Mouse (Mus musculus): ENCODE measurements at regions not wholly inside any gene's neighbourhood (a gene's known extent, or its start where the extent isn't known, plus 50 kb on each side); places are given as distances from the start of the nearest gene placed in this dataset.

DNA sequence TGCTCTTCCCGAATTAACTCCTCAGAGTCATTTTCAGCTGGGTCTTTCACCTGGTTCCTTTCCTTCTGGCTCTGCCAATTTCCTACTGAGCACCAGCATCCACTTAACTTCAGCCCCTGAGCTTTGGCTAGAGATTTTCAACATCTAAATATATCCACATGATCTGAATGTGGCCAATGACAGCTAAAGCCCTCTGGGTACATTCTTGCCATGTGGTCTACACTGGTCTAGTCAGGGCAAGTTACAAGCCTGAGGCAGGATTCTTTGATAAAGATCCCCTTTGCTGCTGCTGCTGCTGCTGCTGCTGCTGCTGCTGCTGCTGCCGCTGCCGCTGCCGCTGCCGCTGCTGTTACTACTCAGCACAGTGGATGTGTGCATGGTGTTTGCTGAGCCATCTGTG is 109.3 kb upstream of the Pabpc6 start:
- ATAC-seq (replicated peaks; ENCODE audit: low FRiP score, low read depth) (no peak), DNase-seq (ENCODE audit: low spot score) (no peak)
- no peak for TF ChIP-seq CTCF (IDR thresholded peaks at IDR 0.05; ENCODE audit: low read depth)
- Histone ChIP-seq H3K27me3 (ENCODE audit: insufficient read depth, low read length) (no peaks in the 10 kb centered on the region), H3K27ac (no peak overlapping the region), H3K9ac (ENCODE audit: low read depth, low read length) (no peak overlapping the region), H3K4me3 (replicated peaks; ENCODE audit: low read depth, low read length) (no peak overlapping the region), H3K4me2 (ENCODE audit: low read length) (no peak overlapping the region), H3K9me3 (replicated peaks; ENCODE audit: low read length) (no peaks in the 10 kb centered on the region), H3K36me3 (ENCODE audit: insufficient read depth, low read length) (no peaks in the 10 kb centered on the region), H3K4me1 (replicated peaks; ENCODE audit: insufficient read depth, low read length) (no peaks in the 10 kb centered on the region)
- 83% methylated on average over 5 of the region's 5 CpGs for WGBS

DNA sequence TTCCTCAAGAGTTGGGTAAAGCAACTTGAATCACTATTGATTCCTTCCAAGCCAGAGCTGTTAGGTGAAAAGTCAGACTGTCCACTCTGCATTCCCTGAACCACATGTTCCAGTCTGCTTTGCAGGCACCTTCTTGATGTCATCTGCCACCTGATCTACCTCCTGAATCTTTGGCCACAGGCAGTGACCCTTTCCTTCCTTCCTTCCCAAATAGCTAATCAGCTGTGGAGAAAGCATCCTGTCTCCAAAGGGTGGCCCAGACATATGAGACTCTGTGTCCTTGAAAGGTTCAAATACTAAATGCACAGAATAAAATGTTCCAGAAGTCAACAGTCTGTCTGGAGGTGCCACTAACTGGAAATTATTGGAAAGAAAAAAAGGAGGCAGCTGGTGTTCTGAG is 107.6 kb upstream of the Pabpc6 start:
- no peak overlapping the region for H3K27ac ChIP-seq
- H3K9me3 ChIP-seq (replicated peaks; ENCODE audit: low read length): no peaks in the 10 kb centered on the region
- H3K4me2 ChIP-seq (ENCODE audit: low read length): no peak overlapping the region
- no peak overlapping the region for H3K4me3 ChIP-seq (replicated peaks; ENCODE audit: low read depth, low read length)
- no peaks in the 10 kb centered on the region for H3K27me3 ChIP-seq (ENCODE audit: insufficient read depth, low read length)
- no peak for TF ChIP-seq CTCF (IDR thresholded peaks at IDR 0.05; ENCODE audit: low read depth)
- ATAC-seq (replicated peaks; ENCODE audit: low FRiP score, low read depth): no peak
- DNase-seq (ENCODE audit: low spot score): peak; percentile 18
- no peak overlapping the region for H3K9ac ChIP-seq (ENCODE audit: low read depth, low read length)
- H3K36me3 ChIP-seq (ENCODE audit: insufficient read depth, low read length): no peaks in the 10 kb centered on the region
- H3K4me1 ChIP-seq (replicated peaks; ENCODE audit: insufficient read depth, low read length): no peaks in the 10 kb centered on the region

DNA sequence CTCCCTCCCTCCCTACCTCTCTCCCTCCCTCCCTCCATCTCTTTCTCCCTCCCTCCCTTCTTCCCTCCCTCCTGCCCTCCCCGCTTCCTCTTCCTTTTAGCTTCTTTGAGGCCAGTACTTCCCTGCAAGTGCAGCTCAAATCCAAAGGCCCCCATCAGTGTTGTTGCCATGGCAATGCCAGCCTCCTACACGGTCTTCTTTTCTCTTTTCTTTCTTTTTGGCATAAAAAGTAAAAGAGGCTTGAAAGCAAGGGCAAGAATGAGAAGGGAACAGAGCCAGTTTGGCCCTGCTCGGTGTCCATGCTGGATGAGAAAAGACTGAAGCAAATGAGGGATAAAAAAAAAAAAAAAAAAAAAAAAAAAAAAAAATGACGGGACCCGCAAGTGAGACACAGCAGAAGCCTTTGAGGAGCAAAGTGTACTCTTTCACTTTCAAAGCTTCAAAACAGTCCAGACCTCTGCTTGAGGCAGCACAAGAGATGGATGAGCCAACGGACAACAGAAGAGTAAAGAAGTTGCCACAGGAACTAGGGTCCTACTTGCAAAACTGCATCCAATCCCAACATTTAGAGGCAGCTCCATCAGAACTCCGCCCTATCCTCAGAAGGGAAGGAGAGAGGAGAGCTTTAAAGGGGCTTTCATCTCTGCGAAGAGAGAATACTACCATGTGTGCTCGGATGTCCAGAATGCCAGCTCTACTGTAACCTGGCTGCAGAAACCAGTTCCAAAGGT is 106.9 kb upstream of the Pabpc6 start:
- 64% methylated on average over 8 of the region's 9 CpGs for WGBS
- Histone ChIP-seq H3K4me2 (ENCODE audit: low read length) (no peak overlapping the region), H3K9ac (ENCODE audit: low read depth, low read length) (no peak overlapping the region), H3K9me3 (replicated peaks; ENCODE audit: low read length) (no peaks in the 10 kb centered on the region), H3K36me3 (ENCODE audit: insufficient read depth, low read length) (no peaks in the 10 kb centered on the region), H3K4me3 (replicated peaks; ENCODE audit: low read depth, low read length) (no peak overlapping the region), H3K27me3 (ENCODE audit: insufficient read depth, low read length) (no peaks in the 10 kb centered on the region), H3K4me1 (replicated peaks; ENCODE audit: insufficient read depth, low read length) (no peaks in the 10 kb centered on the region), H3K27ac (no peak overlapping the region)
- TF ChIP-seq CTCF (IDR thresholded peaks at IDR 0.05; ENCODE audit: low read depth): no peak
- DNase-seq (ENCODE audit: low spot score): no peak
- ATAC-seq (replicated peaks; ENCODE audit: low FRiP score, low read depth): no peak

DNA sequence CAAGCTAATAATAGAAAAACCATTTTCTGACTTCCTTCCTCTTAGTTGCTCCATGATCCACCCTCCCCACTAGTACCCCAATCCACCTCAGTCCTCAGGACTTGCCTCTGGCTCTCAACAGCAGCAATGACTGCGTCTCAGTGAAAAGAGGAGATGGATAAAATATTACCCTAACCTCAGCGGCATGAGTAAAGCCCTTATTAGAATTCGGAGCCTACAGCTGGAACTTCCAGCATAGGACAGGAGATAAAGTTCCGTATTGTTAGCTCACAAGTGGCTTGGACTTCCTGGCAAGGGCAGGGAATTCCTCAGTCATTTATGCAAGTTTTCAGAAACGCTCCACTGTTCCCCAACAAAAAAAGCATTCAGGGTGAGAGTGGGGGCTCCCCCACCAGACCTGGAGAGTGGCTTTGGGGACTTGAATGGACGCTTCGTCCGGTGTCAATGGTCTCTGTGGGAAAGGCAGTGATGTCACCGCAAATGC is 106.2 kb upstream of the Pabpc6 start:
- Histone ChIP-seq H3K36me3 (ENCODE audit: insufficient read depth, low read length) (no peaks in the 10 kb centered on the region), H3K27me3 (ENCODE audit: insufficient read depth, low read length) (no peaks in the 10 kb centered on the region), H3K4me2 (ENCODE audit: low read length) (no peak overlapping the region), H3K9me3 (replicated peaks; ENCODE audit: low read length) (no peaks in the 10 kb centered on the region), H3K27ac (peak overlapping the region; percentile 70), H3K4me1 (replicated peaks; ENCODE audit: insufficient read depth, low read length) (no peaks in the 10 kb centered on the region), H3K9ac (ENCODE audit: low read depth, low read length) (no peak overlapping the region), H3K4me3 (replicated peaks; ENCODE audit: low read depth, low read length) (no peak overlapping the region)
- ATAC-seq (replicated peaks; ENCODE audit: low FRiP score, low read depth) (no peak), DNase-seq (ENCODE audit: low spot score) (peak; percentile 24)
- WGBS: 48% methylated on average over 9 of the region's 9 CpGs
- TF ChIP-seq CTCF (IDR thresholded peaks at IDR 0.05; ENCODE audit: low read depth): no peak

DNA sequence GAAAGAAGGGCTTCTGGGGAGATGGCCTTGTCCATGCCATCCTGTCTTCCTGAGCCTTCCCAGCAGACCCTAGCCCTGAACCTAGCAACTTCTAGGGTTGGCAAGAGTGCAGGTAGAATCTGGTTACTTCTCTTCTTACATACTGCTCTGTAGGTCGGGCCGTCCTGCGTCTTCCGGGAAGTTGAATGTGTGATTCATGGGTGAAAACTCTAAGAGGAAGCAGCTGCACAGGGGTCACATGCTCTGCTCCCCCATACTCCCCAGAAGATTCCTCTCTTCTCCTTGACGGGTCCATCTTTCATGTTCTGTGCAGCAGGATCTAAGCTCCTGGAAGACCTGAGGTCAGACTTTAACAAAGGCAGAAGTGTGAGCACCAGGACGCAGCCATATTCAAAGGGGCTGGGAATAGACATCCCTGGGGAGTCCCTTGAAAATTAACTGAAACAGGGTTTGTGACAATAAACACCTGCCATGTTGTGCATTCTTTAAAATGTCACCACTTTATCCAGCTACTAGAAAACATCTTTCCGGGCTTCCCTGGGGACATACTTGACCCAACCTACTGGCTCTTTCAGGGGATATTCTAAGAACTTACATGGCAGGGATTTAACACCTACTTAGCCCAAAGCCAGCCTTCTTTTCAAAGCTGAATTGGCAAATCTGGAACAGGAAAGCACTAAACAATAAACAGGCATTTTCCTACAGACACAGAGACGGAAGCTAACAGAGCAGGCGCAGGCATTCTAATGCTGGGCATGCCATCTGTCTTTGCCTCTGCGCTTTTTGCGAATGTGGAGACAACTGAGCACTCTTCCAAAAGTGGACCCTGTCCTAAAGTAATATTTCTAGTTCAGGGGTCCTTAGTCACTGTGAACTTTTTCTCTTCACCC is 105.5 kb upstream of the Pabpc6 start:
- Histone ChIP-seq H3K9me3 (replicated peaks; ENCODE audit: low read length) (no peaks in the 10 kb centered on the region), H3K4me1 (replicated peaks; ENCODE audit: insufficient read depth, low read length) (no peaks in the 10 kb centered on the region), H3K27ac (peak overlapping the region; percentile 70), H3K36me3 (ENCODE audit: insufficient read depth, low read length) (no peaks in the 10 kb centered on the region), H3K4me3 (replicated peaks; ENCODE audit: low read depth, low read length) (no peak overlapping the region), H3K9ac (ENCODE audit: low read depth, low read length) (no peak overlapping the region), H3K4me2 (ENCODE audit: low read length) (no peak overlapping the region), H3K27me3 (ENCODE audit: insufficient read depth, low read length) (no peaks in the 10 kb centered on the region)
- DNase-seq (ENCODE audit: low spot score) (peak; percentile 35), ATAC-seq (replicated peaks; ENCODE audit: low FRiP score, low read depth) (no peak)
- TF ChIP-seq CTCF (IDR thresholded peaks at IDR 0.05; ENCODE audit: low read depth): no peak
- 50% methylated on average over 11 of the region's 11 CpGs for WGBS

DNA sequence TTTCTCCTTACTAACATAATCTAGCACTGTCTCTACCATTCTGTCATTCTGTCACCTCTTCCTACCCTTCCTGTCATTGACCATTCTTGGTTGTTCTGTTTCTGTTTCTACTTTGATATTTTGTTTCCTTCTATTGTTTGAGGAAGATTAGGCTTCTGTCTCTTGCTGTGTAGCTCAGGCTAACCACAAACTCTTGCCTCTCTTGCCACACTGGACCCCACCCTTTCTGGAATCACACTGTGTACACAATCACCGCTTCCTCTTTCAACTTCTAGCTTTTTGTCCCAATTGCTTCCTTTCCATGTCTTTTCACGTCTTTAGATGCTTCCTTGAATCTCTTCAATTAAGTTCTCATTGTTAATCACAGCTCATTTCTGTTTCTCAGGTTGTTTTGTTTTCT is 104.2 kb upstream of the Pabpc6 start:
- H3K4me3 ChIP-seq (replicated peaks; ENCODE audit: low read depth, low read length): no peak overlapping the region
- no peak overlapping the region for H3K27ac ChIP-seq
- H3K27me3 ChIP-seq (ENCODE audit: insufficient read depth, low read length): no peaks in the 10 kb centered on the region
- ATAC-seq (replicated peaks; ENCODE audit: low FRiP score, low read depth): no peak
- H3K36me3 ChIP-seq (ENCODE audit: insufficient read depth, low read length): no peaks in the 10 kb centered on the region
- H3K4me1 ChIP-seq (replicated peaks; ENCODE audit: insufficient read depth, low read length): 0 out of 2 replicates have a peak, but pooled peaks cover 5% of the 10 kb centered on the region
- no peak overlapping the region for H3K9ac ChIP-seq (ENCODE audit: low read depth, low read length)
- TF ChIP-seq CTCF (IDR thresholded peaks at IDR 0.05; ENCODE audit: low read depth): no peak
- H3K4me2 ChIP-seq (ENCODE audit: low read length): no peak overlapping the region
- no peak for DNase-seq (ENCODE audit: low spot score)
- no peaks in the 10 kb centered on the region for H3K9me3 ChIP-seq (replicated peaks; ENCODE audit: low read length)
- WGBS: 82% methylated on average over 2 of the region's 2 CpGs

All from kidney, postnatal 0 days (tissue).